Mouse (Mus musculus) cerebellum, adult 2 months (tissue): ENCODE measurements around the gene Erp27.

Source experiments
- CTCF ChIP-seq: fragments of 200-500 bp; IDR thresholded peaks from 2 replicates; pipeline ENCODE4 v1.5.1; 2011; ENCODE audit warnings: low read depth, mild to moderate bottlenecking, control low read depth, low read length, moderate library complexity, borderline replicate concordance; ENCODE audit not compliant: insufficient read depth
- POLR2A ChIP-seq: fragments of 200-500 bp; IDR thresholded peaks from 2 replicates; pipeline ENCODE4 v1.6.1; 2011; ENCODE audit warnings: low read length, control low read depth, borderline replicate concordance; ENCODE audit not compliant: insufficient read depth

DNA sequence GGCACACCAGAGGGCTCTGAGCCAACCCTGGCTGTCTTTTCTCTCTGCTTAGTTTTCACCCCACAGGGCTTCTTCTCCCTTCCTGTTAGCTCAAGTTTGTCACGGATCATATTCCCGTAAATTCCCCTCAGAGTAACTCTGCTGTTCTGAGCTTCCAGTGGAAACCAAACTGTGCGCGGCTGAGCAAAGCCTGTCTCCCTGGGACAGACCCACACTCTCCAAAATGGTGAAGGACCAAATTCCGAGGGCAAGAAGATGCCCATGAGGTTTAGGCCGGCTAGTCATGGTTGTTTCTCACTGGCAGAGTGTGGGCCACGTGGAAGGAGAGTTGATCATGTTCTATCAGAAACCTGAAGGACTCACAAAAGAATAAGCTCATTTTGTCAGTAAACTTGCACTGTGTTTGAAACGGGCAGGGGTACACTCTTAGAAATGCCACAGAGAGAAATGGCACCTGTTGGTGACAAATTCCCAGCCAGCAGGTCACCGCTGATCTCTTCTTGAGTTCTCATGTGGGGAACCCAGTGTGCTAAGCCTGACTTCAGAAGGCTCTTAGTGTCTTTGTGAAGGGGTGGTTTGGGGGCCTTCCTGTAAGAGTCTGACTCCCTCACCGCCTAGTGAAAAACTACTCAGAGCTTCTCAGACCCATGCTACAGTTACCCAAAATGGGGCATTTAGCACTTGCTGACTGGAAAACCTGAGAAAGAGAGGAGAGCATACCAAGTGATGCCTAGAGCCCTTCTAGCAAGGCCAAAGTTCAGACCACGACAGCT lies 18.4 kb upstream of the Erp27 start:
- TF ChIP-seq CTCF (no peak), POLR2A (no peak)
